Mouse (Mus musculus) olfactory bulb, adult 2 months (tissue): ENCODE results near the gene Cep95.

Experiments used
- CTCF ChIP-seq: fragments of 200-500 bp; IDR thresholded peaks from 2 replicates; pipeline ENCODE4 v1.5.1; 2012; ENCODE audit warnings: low read depth, mild to moderate bottlenecking, low read length, moderate library complexity; ENCODE audit not compliant: insufficient read depth
- POLR2A ChIP-seq: fragments of 200-500 bp; IDR thresholded peaks from 2 replicates; pipeline ENCODE4 v1.6.1; 2012; ENCODE audit warnings: mild to moderate bottlenecking, low read depth, low read length, moderate library complexity; ENCODE audit not compliant: insufficient read depth

DNA sequence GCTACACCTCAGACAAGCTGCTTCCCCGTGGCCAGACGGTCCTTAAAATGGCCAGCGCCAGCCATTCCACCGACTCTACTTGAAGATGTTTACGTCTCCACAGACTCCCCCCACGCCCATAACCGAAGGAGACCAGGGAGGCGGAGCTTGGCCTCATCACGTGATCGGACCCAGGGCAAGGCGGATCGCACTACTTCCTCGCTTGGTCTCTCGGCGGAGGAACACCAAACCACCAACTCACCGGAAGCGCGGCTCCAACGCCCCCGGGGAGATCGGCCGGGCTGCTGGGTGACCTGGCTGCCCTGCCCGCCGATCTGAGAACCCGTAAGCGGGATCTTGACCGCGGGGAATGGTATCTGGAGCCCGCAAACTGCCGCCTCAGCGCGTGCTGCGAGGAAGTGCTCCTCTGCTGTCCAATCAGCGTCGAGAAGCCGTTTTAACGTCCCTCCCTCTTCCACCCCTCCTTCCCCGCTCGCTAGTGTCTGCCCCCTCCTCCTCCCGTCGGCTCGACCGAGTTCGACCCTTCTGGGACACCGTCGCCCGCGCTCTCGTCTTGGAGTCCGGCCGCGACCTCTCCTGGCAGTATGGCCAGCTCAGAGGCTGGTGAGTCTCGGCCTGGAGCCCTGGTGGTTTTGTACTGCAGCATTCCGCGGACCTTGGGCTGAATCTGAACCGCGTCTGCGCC lies at the start of gene Cep95, which contains the start of gene Ddx5:
- TF ChIP-seq CTCF (no peak), POLR2A (peak; percentile 68)
